Mouse (Mus musculus): ENCODE measurements around the gene Atg7. TPM values are rescaled to one million over a fixed set of nuclear protein-coding genes. Genes with fewer than 3 reads are reported as not detected.
A peak's percentile ranks its signal among the peaks of the same experiment; 100 is the strongest.
"Not testable (repeated sequence)": the region's sequence is repeated elsewhere in the genome, so short reads cannot be mapped to it uniquely, and the experiment has no call there.

Atg7 gene
- polyA plus RNA-seq, 1 experiment from 2014 or later = 20.8 TPM

GRCm38 (mm10) chr6:114882675-114883074 is 239.8 kb downstream of the Atg7 start:
- Histone ChIP-seq H3K27me3 (no peaks in the 10 kb centered on the region), H3K36me3 (no peaks in the 10 kb centered on the region), H3K9ac (replicated peaks) (0 out of 2 replicates have a peak overlapping the region, but pooled peaks have one; percentile 10), H3K27ac (replicated peaks) (peak overlapping the region; percentile 97), H3K9me3 (no peaks in the 10 kb centered on the region), H3K4me3 (no peak overlapping the region), H3K4me2 (replicated peaks) (peak overlapping the region; percentile 24; the same call in 1 of the 2 replicates), H3K4me1 (peaks cover 79% of the 10 kb centered on the region)
- ATAC-seq (replicated peaks) = peak; percentile 30
- 5% methylated on average over 7 of the region's 7 CpGs for WGBS

GRCm38 (mm10) chr6:114883261-114883740 is 240.4 kb downstream of the Atg7 start:
- peak overlapping the region; percentile 24 for H3K4me2 ChIP-seq (replicated peaks)
- 2% methylated on average over 9 of the region's 9 CpGs for WGBS
- peak; percentile 91 for ATAC-seq (replicated peaks)
- H3K27ac ChIP-seq (replicated peaks) = peak overlapping the region; percentile 97
- H3K36me3 ChIP-seq = no peaks in the 10 kb centered on the region
- no peaks in the 10 kb centered on the region for H3K9me3 ChIP-seq
- peaks cover 77% of the 10 kb centered on the region for H3K4me1 ChIP-seq
- H3K4me3 ChIP-seq = no peak overlapping the region
- peak overlapping the region; percentile 42 for H3K9ac ChIP-seq (replicated peaks)
- no peaks in the 10 kb centered on the region for H3K27me3 ChIP-seq

- no peaks in the 10 kb centered on the region for H3K9me3 ChIP-seq
- peaks cover 73% of the 10 kb centered on the region for H3K4me1 ChIP-seq
- H3K27me3 ChIP-seq = no peaks in the 10 kb centered on the region
- ATAC-seq (replicated peaks) = no peak
- 84% methylated on average over 5 of the region's 5 CpGs for WGBS
- no peak overlapping the region for H3K4me3 ChIP-seq
- no peak overlapping the region for H3K4me2 ChIP-seq (replicated peaks)
- no peaks in the 10 kb centered on the region for H3K36me3 ChIP-seq
- no peak overlapping the region for H3K9ac ChIP-seq (replicated peaks)
- H3K27ac ChIP-seq (replicated peaks) = 0 out of 2 replicates have a peak overlapping the region, but pooled peaks have one; percentile 97
Observed at GRCm38 (mm10) chr6:114885129-114885528, 242.2 kb downstream of the Atg7 start.

GRCm38 (mm10) chr6:114886012-114886411 is 243.1 kb downstream of the Atg7 start:
- H3K36me3 ChIP-seq = no peaks in the 10 kb centered on the region
- H3K27me3 ChIP-seq = no peaks in the 10 kb centered on the region
- H3K4me3 ChIP-seq = no peak overlapping the region
- H3K27ac ChIP-seq (replicated peaks) = no peak overlapping the region
- H3K9me3 ChIP-seq = no peaks in the 10 kb centered on the region
- WGBS = 87% methylated on average over 6 of the region's 6 CpGs
- H3K9ac ChIP-seq (replicated peaks) = no peak overlapping the region
- no peak overlapping the region for H3K4me2 ChIP-seq (replicated peaks)
- ATAC-seq (replicated peaks) = no peak
- H3K4me1 ChIP-seq = peaks cover 74% of the 10 kb centered on the region

- no peak overlapping the region for H3K27ac ChIP-seq (replicated peaks)
- no peaks in the 10 kb centered on the region for H3K9me3 ChIP-seq
- no peaks in the 10 kb centered on the region for H3K27me3 ChIP-seq
- no peak overlapping the region for H3K4me2 ChIP-seq (replicated peaks)
- H3K4me3 ChIP-seq = no peak overlapping the region
- no peak overlapping the region for H3K9ac ChIP-seq (replicated peaks)
- ATAC-seq (replicated peaks) = no peak
- H3K36me3 ChIP-seq = no peaks in the 10 kb centered on the region
- H3K4me1 ChIP-seq = peaks cover 74% of the 10 kb centered on the region
- 64% methylated on average over 11 of the region's 11 CpGs for WGBS
Observed at GRCm38 (mm10) chr6:114886504-114887361, 243.8 kb downstream of the Atg7 start.

- Histone ChIP-seq H3K4me3 (no peak overlapping the region), H3K4me2 (replicated peaks) (peak overlapping the region; percentile 1; the same call in 1 of the 2 replicates), H3K36me3 (no peaks in the 10 kb centered on the region), H3K4me1 (peaks cover 74% of the 10 kb centered on the region), H3K9me3 (no peaks in the 10 kb centered on the region), H3K27ac (replicated peaks) (peak overlapping the region; percentile 62), H3K9ac (replicated peaks) (no peak overlapping the region), H3K27me3 (no peaks in the 10 kb centered on the region)
- WGBS = 7% methylated on average over 13 of the region's 13 CpGs
- peak; percentile 41 for ATAC-seq (replicated peaks)
Observed at GRCm38 (mm10) chr6:114888922-114889321, 246.0 kb downstream of the Atg7 start.

GRCm38 (mm10) chr6:114889971-114890370 is 247.1 kb downstream of the Atg7 start:
- Histone ChIP-seq H3K27ac (replicated peaks) (peak overlapping the region; percentile 77; the same call in 1 of the 2 replicates), H3K4me1 (peaks cover 78% of the 10 kb centered on the region)
- WGBS = 29% methylated on average over 3 of the region's 3 CpGs
- not testable (repeated sequence) for H3K27me3 ChIP-seq; H3K36me3 ChIP-seq; H3K9me3 ChIP-seq; H3K9ac ChIP-seq (replicated peaks); H3K4me3 ChIP-seq; H3K4me2 ChIP-seq (replicated peaks); ATAC-seq (replicated peaks)

GRCm38 (mm10) chr6:114890411-114891115 is 247.7 kb downstream of the Atg7 start:
- peak; percentile 17 for ATAC-seq (replicated peaks)
- Histone ChIP-seq H3K4me2 (replicated peaks) (peak overlapping the region; percentile 33), H3K4me1 (peaks cover 78% of the 10 kb centered on the region)

DNA sequence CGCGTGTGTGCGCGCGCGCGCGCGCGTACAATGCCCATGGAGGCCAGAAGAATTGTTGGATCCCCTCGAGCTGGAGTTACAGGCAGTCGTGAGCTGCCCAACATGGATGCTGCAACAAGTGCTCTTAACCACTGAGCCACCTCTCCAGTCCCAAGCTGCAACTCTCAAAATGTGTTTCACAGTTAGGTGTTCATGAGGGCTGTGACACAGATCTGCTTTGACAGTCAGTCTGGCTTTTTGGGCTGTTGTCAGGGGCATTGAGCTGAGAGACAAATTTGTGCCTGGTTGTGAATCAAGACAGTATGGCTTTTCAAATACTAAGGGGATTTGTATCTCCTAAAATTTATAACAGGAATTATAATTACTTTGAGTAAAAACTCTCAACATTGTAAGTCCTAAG is 248.4 kb downstream of the Atg7 start:
- peaks cover 72% of the 10 kb centered on the region for H3K4me1 ChIP-seq
- 75% methylated on average over 12 of the region's 12 CpGs for WGBS
- no peak overlapping the region for H3K4me3 ChIP-seq
- H3K27me3 ChIP-seq = no peaks in the 10 kb centered on the region
- no peaks in the 10 kb centered on the region for H3K36me3 ChIP-seq
- H3K4me2 ChIP-seq (replicated peaks) = no peak overlapping the region
- no peak for ATAC-seq (replicated peaks)
- no peaks in the 10 kb centered on the region for H3K9me3 ChIP-seq
- no peak overlapping the region for H3K9ac ChIP-seq (replicated peaks)
- peak overlapping the region; percentile 77 for H3K27ac ChIP-seq (replicated peaks)

More at GRCm38 (mm10) chr6:114890411-114891115, 247.7 kb downstream of the Atg7 start:
- Histone ChIP-seq H3K9me3 (no peaks in the 10 kb centered on the region), H3K9ac (replicated peaks) (no peak overlapping the region), H3K27me3 (no peaks in the 10 kb centered on the region), H3K4me3 (0 out of 2 replicates have a peak overlapping the region, but pooled peaks have one; percentile 6), H3K27ac (replicated peaks) (peak overlapping the region; percentile 77), H3K36me3 (no peaks in the 10 kb centered on the region)
- WGBS = 27% methylated on average over 19 of the region's 19 CpGs

- H3K4me2 ChIP-seq (replicated peaks) = peak overlapping the region; percentile 26; the same call in 1 of the 2 replicates
- peaks cover 67% of the 10 kb centered on the region for H3K4me1 ChIP-seq
- 0 out of 2 replicates have a peak overlapping the region, but pooled peaks have one; percentile 9 for H3K9ac ChIP-seq (replicated peaks)
- H3K9me3 ChIP-seq = no peaks in the 10 kb centered on the region
- H3K4me3 ChIP-seq = no peak overlapping the region
- no peaks in the 10 kb centered on the region for H3K36me3 ChIP-seq
- peak overlapping the region; percentile 50 for H3K27ac ChIP-seq (replicated peaks)
- no peak for ATAC-seq (replicated peaks)
- 42% methylated on average over 12 of the region's 12 CpGs for WGBS
- H3K27me3 ChIP-seq = no peaks in the 10 kb centered on the region
Observed at GRCm38 (mm10) chr6:114891771-114892170, 248.9 kb downstream of the Atg7 start.

GRCm38 (mm10) chr6:114892363-114892762 is 249.5 kb downstream of the Atg7 start:
- no peak overlapping the region for H3K4me3 ChIP-seq
- peak overlapping the region; percentile 26; the same call in 1 of the 2 replicates for H3K4me2 ChIP-seq (replicated peaks)
- ATAC-seq (replicated peaks) = peak; percentile 61
- no peaks in the 10 kb centered on the region for H3K27me3 ChIP-seq
- H3K9ac ChIP-seq (replicated peaks) = 0 out of 2 replicates have a peak overlapping the region, but pooled peaks have one; percentile 9
- WGBS = under 1% methylated on average over 6 of the region's 6 CpGs
- H3K9me3 ChIP-seq = no peaks in the 10 kb centered on the region
- H3K4me1 ChIP-seq = peaks cover 62% of the 10 kb centered on the region
- peak overlapping the region; percentile 50 for H3K27ac ChIP-seq (replicated peaks)
- no peaks in the 10 kb centered on the region for H3K36me3 ChIP-seq

Measured in forebrain, embryonic 15.5 days (tissue).